Mouse (Mus musculus) embryo, embryonic 9.5 days (tissue): ENCODE data around the gene Trim61.

Source experiments
- DNase-seq: peaks from one replicate; pipeline ENCODE4 v3.0.0-alpha.2; 2017; ENCODE audit errors: extremely low spot score

Gene Trim61

GRCm38 (mm10) chr8:64987731-64988130, 30.6 kb downstream of the Trim61 start, which contains the start of gene Trim75:
Trim75 (minus strand) TSS chr8:64987831.
- no peak for DNase-seq

- DNase-seq, result no peak
These were observed 35.0 kb downstream of the Trim61 start for GRCm38 (mm10) chr8:64983150-64983897.
